ENCODE assay signal across 8 mouse cellular contexts in genomic region chr11:68385921-68386588, GRCm38 (mm10). TPM values are rescaled to one million over a fixed set of nuclear protein-coding genes. Genes with fewer than 3 reads are reported as not detected.
DNase-seq lines count a peak whose midpoint lies in the region; ATAC-seq and TF ChIP-seq lines count a peak whose summit lies in the region.

No protein-coding gene starts in this region.

- 0 out of 2 replicates have a peak, but pooled peaks have one; percentile 27 for ATAC-seq in intestine, postnatal 0 days

- WGBS in intestine, postnatal 0 days, result under 1% methylated on average over 63 of the region's 68 CpGs

- H3K4me2 ChIP-seq in intestine, postnatal 0 days (replicated peaks; ENCODE audit: low read depth), result peak overlapping the region; percentile 98

- DNase-seq in layer of hippocampus, postnatal 10 days (ENCODE audit: low spot score in 2 of 2), result peak; percentile 24 to 53
- no peak for DNase-seq in layer of hippocampus, adult 9-10 months (ENCODE audit: low spot score)
- DNase-seq in adrenal gland, postnatal 10 days, result peak; percentile 42
- peak; percentile 46 for DNase-seq in gastrocnemius, postnatal 14 days
- DNase-seq in lung, postnatal 36 days, result peak; percentile 21
- DNase-seq in layer of hippocampus, adult 9-11 months, result no peak

- no peaks in the 10 kb centered on the region; the same call in 1 of the 2 replicates for H3K4me1 ChIP-seq in intestine, postnatal 0 days (replicated peaks; ENCODE audit: control insufficient read depth, insufficient read depth, low read length)
- peaks cover 25% of the 10 kb centered on the region for H3K4me1 ChIP-seq in testis, adult 2 months (ENCODE audit: control insufficient read depth, insufficient read depth, low read length)

- TF ChIP-seq POLR2A in testis, adult 2 months (IDR thresholded peaks at IDR 0.05; ENCODE audit: control insufficient read depth, low read depth, low read length), result no peak

- intact Hi-C loops in gastrocnemius, postnatal 14 days (cut with DNase I; ENCODE audit: low total_unique reads), result no loop called here

- H3K36me3 ChIP-seq in intestine, postnatal 0 days (ENCODE audit: control insufficient read depth, insufficient read depth), result no peaks in the 10 kb centered on the region
- no peaks in the 10 kb centered on the region for H3K36me3 ChIP-seq in testis, adult 2 months (ENCODE audit: control insufficient read depth, insufficient read depth, low read length)

- no peak overlapping the region for H3K27ac ChIP-seq in intestine, postnatal 0 days (ENCODE audit: low read depth, low read length)
- no peak overlapping the region for H3K27ac ChIP-seq in testis, adult 2 months (ENCODE audit: control insufficient read depth, insufficient read depth, low read depth, low read length)

- H3K9me3 ChIP-seq in intestine, postnatal 0 days (ENCODE audit: control insufficient read depth), result no peaks in the 10 kb centered on the region

- peaks cover 60% of the 10 kb centered on the region for H3K27me3 ChIP-seq in intestine, postnatal 0 days (replicated peaks; ENCODE audit: control insufficient read depth, insufficient read depth, low read length)
- peaks cover 2% of the 10 kb centered on the region; the same call in 1 of the 2 replicates for H3K27me3 ChIP-seq in testis, adult 2 months (ENCODE audit: control insufficient read depth, insufficient read depth, low read length)

- peak overlapping the region; percentile 70 for H3K4me3 ChIP-seq in intestine, postnatal 0 days (ENCODE audit: low read depth, low read length)
- peak overlapping the region; percentile 38 for H3K4me3 ChIP-seq in testis, adult 2 months (ENCODE audit: control insufficient read depth, low read depth, low read length)

- TF ChIP-seq CTCF in intestine, postnatal 0 days (IDR thresholded peaks at IDR 0.05; ENCODE audit: low read depth), result no peak
- no peak for TF ChIP-seq CTCF in testis, adult 2 months (IDR thresholded peaks at IDR 0.05; ENCODE audit: control insufficient read depth, insufficient read depth, insufficient replicate concordance, low read depth, low read length)

- peak overlapping the region; percentile 50 for H3K9ac ChIP-seq in intestine, postnatal 0 days (ENCODE audit: low read depth, low read length)

RNA-seq across cellular contexts. Expression of gene Ntn1, which starts 14.6 kb away (rescaled TPM):
- total RNA-seq in layer of hippocampus, postnatal 10 days (2021), result 10 to 100 TPM in 1 of 2 experiments, 1 to 10 TPM in 1; 9.8 to 10.6 TPM
- 10 to 100 TPM; 11.0 TPM for total RNA-seq in adrenal gland, postnatal 10 days (2021)
- total RNA-seq in gastrocnemius, postnatal 14 days (2021), result 10 to 100 TPM in 1 of 2 experiments, 1 to 10 TPM in 1; 6.9 to 10.9 TPM
- 8.7 and 8.8 TPM in 2 replicates for polyA plus RNA-seq in intestine, postnatal 0 days (2015; fragmentation: Nextera tagmentation; extraction: Ambion mirVana)
- polyA plus RNA-seq in testis, adult 2 months (2012; rRNA removed), result 1.6 and 2.4 TPM in 2 replicates

RNA-seq across cellular contexts. Expression of gene Pik3r5, which starts 45.9 kb away (rescaled TPM):
- total RNA-seq in layer of hippocampus, postnatal 10 days (2021), result 1 to 10 TPM; 1.2 to 1.6 TPM
- total RNA-seq in adrenal gland, postnatal 10 days (2021), result 1 to 10 TPM; 1.6 to 2.3 TPM
- under 1 TPM; 0.35 to 0.41 TPM for total RNA-seq in gastrocnemius, postnatal 14 days (2021)
- 0.22 and 0.35 TPM in 2 replicates for polyA plus RNA-seq in intestine, postnatal 0 days (2015; fragmentation: Nextera tagmentation; extraction: Ambion mirVana)
- polyA plus RNA-seq in testis, adult 2 months (2012; rRNA removed), result 0.69 and 0.77 TPM in 2 replicates

Comparison
In these comparisons a context has a peak if more than half of its experiments do, and no peak if none do; other contexts are left out.
1. DNase-seq: peak in layer of hippocampus, postnatal 10 days (2 of 2), adrenal gland, postnatal 10 days (single experiment), gastrocnemius, postnatal 14 days (single experiment) and lung, postnatal 36 days (single experiment); none in layer of hippocampus, adult 9-10 months (single experiment) and layer of hippocampus, adult 9-11 months (single experiment).